Mouse (Mus musculus) thymus, adult 2 months (tissue): ENCODE results near the gene Fes. TPM values are rescaled to one million over a fixed set of nuclear protein-coding genes. Genes with fewer than 3 reads are reported as not detected.

Experiments used
- DNase-seq: peaks from one replicate; pipeline ENCODE4 v3.0.0; 2021
- H3K27ac ChIP-seq: fragments of 200-500 bp; 2 replicates; pipeline ENCODE4 v1.5.1; 2012; ENCODE audit warnings: low read length, control low read depth; ENCODE audit not compliant: control insufficient read depth, insufficient read depth
- H3K27me3 ChIP-seq: fragments of 200-500 bp; 2 replicates; pipeline ENCODE4 v1.6.1; 2012; ENCODE audit warnings: mild to moderate bottlenecking, low read length, moderate library complexity, mixed read lengths; ENCODE audit not compliant: control insufficient read depth, insufficient read depth
- H3K36me3 ChIP-seq: fragments of 200-500 bp; 2 replicates; pipeline ENCODE4 v1.6.1; 2012; ENCODE audit warnings: mild to moderate bottlenecking, low read length, moderate library complexity; ENCODE audit not compliant: control insufficient read depth, insufficient read depth
- H3K4me1 ChIP-seq: fragments of 200-500 bp; replicated peaks from 2 replicates; pipeline ENCODE4 v1.6.1; 2012; ENCODE audit warnings: low read length; ENCODE audit not compliant: control insufficient read depth, insufficient read depth
- H3K4me3 ChIP-seq: fragments of 200-500 bp; 2 replicates; pipeline ENCODE4 v1.5.1; 2012; ENCODE audit warnings: mild to moderate bottlenecking, low read length, control low read depth, moderate library complexity; ENCODE audit not compliant: control insufficient read depth, insufficient read depth
- CTCF ChIP-seq: fragments of 200-500 bp; IDR thresholded peaks from 2 replicates; pipeline ENCODE4 v1.5.1; 2012; ENCODE audit warnings: mild to moderate bottlenecking, control low read depth, low read length, moderate library complexity, borderline replicate concordance; ENCODE audit not compliant: control insufficient read depth, poor library complexity, insufficient read depth; ENCODE audit errors: extremely low read depth
- POLR2A ChIP-seq: fragments of 200-500 bp; IDR thresholded peaks from 2 replicates; pipeline ENCODE4 v1.6.1; 2012; ENCODE audit warnings: mild to moderate bottlenecking, low read length, control low read depth, moderate library complexity; ENCODE audit not compliant: control insufficient read depth, poor library complexity, insufficient read depth; ENCODE audit errors: extremely low read depth
- WGBS: fragments of 180-500 bp; shearing (Covaris S2); methylation state at CpG from one replicate; pipeline ENCODE4 v1.1.7; 2018; 5-methylcytosine and 5-hydroxymethylcytosine counted together
- polyA plus RNA-seq: library from polyadenylated mRNA; depleted of rRNA; stranded (reverse); fragments of >200 nt; gene quantifications from 2 replicates; pipeline ENCODE4 v1.2.3, GENCODE M21; 2012

Fes gene
- polyA plus RNA-seq, 1 experiment = 27.3 TPM

- 2% methylated on average over 25 of the region's 25 CpGs for WGBS
- TF ChIP-seq CTCF = peak; percentile 84; the same call in 1 of the 2 replicates
- peak; percentile 85 for TF ChIP-seq POLR2A
- H3K4me1 ChIP-seq = peaks cover 19% of the 10 kb centered on the region
- no peaks in the 10 kb centered on the region for H3K36me3 ChIP-seq
- no peak within 1 kb of the TSS for H3K27ac ChIP-seq
- H3K27me3 ChIP-seq = no peaks in the 10 kb centered on the region
- peak; percentile 95 for DNase-seq
- H3K4me3 ChIP-seq = peak within 1 kb of the TSS; percentile 52
Measured at GRCm38 (mm10) chr7:80342858-80343257, 44.9 kb downstream of the Fes start, which contains the start of gene Hddc3. TSS of gene Hddc3 (plus strand) at chr7:80343104.

DNA sequence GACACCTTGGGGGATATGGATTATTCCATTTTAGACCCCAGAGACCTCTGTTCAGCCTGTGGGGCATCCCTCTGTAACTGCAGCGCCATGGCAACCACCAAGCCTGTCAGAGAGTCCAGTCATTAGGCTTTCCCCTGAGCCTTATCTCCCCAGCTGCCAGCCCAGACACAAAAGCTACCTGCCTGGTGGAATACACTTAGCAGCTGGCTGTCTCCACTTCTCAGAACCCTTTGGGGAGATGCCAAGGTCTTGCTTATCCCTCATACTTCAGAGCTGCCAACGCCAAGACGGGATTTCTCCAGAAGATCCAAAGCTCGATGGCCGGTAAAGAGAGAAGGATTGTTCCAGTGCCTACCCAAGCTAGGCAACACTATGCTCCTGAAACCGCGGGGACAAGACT, 46.0 kb downstream of the Fes start:
- 92% methylated on average over 7 of the region's 7 CpGs for WGBS

DNA sequence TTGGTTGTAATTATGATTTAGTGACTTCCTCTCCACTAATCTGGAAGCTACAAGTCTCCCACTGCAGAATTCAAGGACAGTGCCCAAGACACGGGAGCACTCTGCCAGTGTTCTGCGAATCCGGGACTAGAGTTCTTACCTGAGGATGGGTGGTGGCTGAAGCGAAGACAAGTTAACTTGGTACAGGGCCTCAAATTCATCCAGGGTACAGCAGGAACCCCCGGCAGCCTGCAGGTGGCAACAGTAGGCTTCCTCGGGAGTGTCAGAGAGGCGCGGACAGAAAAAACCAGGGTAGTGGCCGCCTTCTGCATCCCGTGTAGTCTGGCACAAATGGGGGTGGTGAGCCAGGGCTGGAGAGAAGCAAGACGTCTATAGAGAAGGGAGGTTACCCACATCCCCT, 47.0 kb downstream of the Fes start, which contains the start of gene Unc45a:
Gene Unc45a (minus strand): TSS at position 213 of the 400 bp plus-strand sequence.
- 2% methylated on average over 11 of the region's 11 CpGs for WGBS
- H3K4me1 ChIP-seq = peaks cover 19% of the 10 kb centered on the region
- peaks cover 11% of the 10 kb centered on the region for H3K36me3 ChIP-seq
- DNase-seq = peak; percentile 86
- peak; percentile 30; the same call in 1 of the 2 replicates for TF ChIP-seq POLR2A
- peak; percentile 83 for TF ChIP-seq CTCF
- H3K4me3 ChIP-seq = peak within 1 kb of the TSS; percentile 76
- peak within 1 kb of the TSS; percentile 75 for H3K27ac ChIP-seq
- H3K27me3 ChIP-seq = no peaks in the 10 kb centered on the region

More for the DNA sequence above, 46.0 kb downstream of the Fes start:
- no peak for DNase-seq
- H3K4me1 ChIP-seq = peaks cover 19% of the 10 kb centered on the region
- H3K4me3 ChIP-seq = no peak overlapping the region
- H3K36me3 ChIP-seq = peaks cover 3% of the 10 kb centered on the region; the same call in 1 of the 2 replicates
- H3K27ac ChIP-seq = no peak overlapping the region
- no peak for TF ChIP-seq CTCF
- H3K27me3 ChIP-seq = no peaks in the 10 kb centered on the region

GRCm38 (mm10) chr7:80339793-80340628, 47.7 kb downstream of the Fes start:
- WGBS = under 1% methylated on average over 45 of the region's 45 CpGs
- peak; percentile 98 for DNase-seq
- peak; percentile 83 for TF ChIP-seq POLR2A
- TF ChIP-seq CTCF = peak; percentile 93

GRCm38 (mm10) chr7:80339371-80339770, 48.4 kb downstream of the Fes start:
- DNase-seq = peak; percentile 33
- 6% methylated on average over 17 of the region's 17 CpGs for WGBS
- Histone ChIP-seq H3K27me3 (no peaks in the 10 kb centered on the region), H3K4me3 (peak overlapping the region; percentile 76), H3K4me1 (peaks cover 19% of the 10 kb centered on the region), H3K36me3 (peaks cover 23% of the 10 kb centered on the region), H3K27ac (peak overlapping the region; percentile 2; the same call in 1 of the 2 replicates)
- no peak for TF ChIP-seq CTCF
- TF ChIP-seq POLR2A = no peak

More at GRCm38 (mm10) chr7:80339793-80340628, 47.7 kb downstream of the Fes start:
- peak overlapping the region; percentile 75 for H3K27ac ChIP-seq
- peak overlapping the region; percentile 76 for H3K4me3 ChIP-seq
- H3K4me1 ChIP-seq = peaks cover 19% of the 10 kb centered on the region
- H3K36me3 ChIP-seq = peaks cover 18% of the 10 kb centered on the region
- H3K27me3 ChIP-seq = no peaks in the 10 kb centered on the region

- Histone ChIP-seq H3K4me3 (no peak overlapping the region), H3K27me3 (no peaks in the 10 kb centered on the region), H3K4me1 (peaks cover 14% of the 10 kb centered on the region), H3K27ac (no peak overlapping the region), H3K36me3 (peaks cover 46% of the 10 kb centered on the region)
- WGBS = 90% methylated on average over 3 of the region's 3 CpGs
- TF ChIP-seq POLR2A (no peak), CTCF (no peak)
- DNase-seq = no peak
Measured at GRCm38 (mm10) chr7:80336932-80337331, 50.8 kb downstream of the Fes start.

GRCm38 (mm10) chr7:80334848-80335247, 52.9 kb downstream of the Fes start:
- DNase-seq = no peak
- no peaks in the 10 kb centered on the region for H3K27me3 ChIP-seq
- H3K36me3 ChIP-seq = peaks cover 67% of the 10 kb centered on the region
- H3K4me3 ChIP-seq = no peak overlapping the region
- 97% methylated on average over 4 of the region's 4 CpGs for WGBS
- no peak overlapping the region for H3K27ac ChIP-seq
- TF ChIP-seq CTCF (no peak), POLR2A (no peak)
- H3K4me1 ChIP-seq = peaks cover 8% of the 10 kb centered on the region
